Mouse (Mus musculus): ENCODE results near the gene Mprip.
"Not testable (repeated sequence)": the region's sequence is repeated elsewhere in the genome, so short reads cannot be mapped to it uniquely, and the experiment has no call there.

Mprip gene

DNA sequence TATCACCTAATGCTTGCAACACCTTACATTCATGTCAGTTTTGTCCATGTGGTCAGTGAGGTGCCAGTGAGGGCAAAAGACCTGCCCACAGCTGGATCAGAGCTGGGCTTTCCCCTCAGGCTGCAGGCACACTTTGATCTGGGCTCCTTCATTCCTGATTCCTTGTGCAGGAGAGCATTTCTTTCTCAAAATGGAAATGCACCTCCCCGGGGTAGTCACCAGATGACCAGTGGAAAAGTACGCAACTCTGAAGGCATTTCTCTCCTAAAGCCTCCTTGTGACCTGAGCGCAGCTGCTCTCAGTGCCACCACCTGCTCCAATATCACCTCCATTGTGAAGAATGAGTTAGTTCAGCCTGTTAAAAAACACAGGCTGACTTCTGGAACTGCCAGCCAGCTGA is at the start of gene Mprip:
Mprip (plus strand) TSS at position 301 of the 400 bp plus-strand sequence.
- DNase-seq (ENCODE audit: low spot score), result no peak

DNA sequence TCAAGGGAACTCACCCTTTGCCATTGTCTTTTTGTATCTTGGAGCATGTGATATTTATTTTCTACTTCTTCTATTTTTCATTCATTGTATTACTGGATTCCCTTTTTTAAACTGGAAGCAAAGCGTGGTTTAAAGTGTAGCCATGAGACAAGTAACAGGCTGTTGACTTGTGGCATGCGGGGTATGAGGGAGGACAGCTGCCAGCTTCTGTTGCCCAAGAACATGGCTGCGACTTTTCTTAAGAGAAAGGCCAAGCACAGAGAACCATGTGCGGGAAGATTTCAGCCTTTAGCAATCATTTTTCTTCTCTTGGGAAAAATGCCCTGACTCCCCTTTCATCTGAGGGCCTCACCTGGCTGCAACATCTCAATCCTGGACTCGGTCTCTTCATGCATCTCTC is 49.5 kb upstream of the Mprip start:
- DNase-seq (ENCODE audit: low spot score), result no peak

DNA sequence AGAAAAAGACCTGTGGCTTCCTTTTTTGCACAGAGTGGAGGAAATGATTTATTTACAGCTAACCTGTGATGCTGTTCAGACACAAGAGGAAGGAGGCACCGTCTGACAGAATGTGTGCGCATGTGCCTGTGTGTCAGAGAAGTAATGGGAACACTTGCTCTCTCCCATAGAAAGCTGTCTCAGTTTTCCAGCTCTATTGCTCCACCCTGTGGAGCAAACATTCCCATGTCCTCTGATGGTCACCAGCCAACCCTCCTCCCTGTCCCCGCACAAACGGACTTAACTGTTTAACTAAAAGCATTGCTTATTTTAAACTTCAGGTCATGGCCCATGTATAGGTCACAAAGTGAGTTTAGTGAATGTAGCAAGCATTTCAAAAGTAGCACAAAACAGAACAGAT is 47.0 kb upstream of the Mprip start:
- DNase-seq (ENCODE audit: low spot score), result no peak

DNA sequence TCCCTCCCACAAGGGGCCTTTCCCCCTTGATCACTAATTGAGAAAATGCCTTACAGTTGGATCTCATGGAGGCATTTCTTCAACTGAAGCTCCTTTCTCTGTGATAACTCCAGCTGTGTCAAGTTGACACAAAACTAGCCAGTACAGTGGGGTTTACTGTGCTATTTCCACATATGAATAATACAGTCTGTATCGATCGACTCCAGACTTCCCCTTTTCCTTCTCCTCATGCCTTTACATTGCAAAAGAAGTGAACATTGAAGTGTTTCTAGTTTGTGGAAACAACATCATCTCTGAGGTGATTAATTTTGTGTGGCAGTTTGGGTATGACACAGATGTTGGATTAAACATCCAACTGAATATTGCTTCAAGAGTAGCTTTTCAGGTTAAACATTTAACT is 44.1 kb upstream of the Mprip start:
- not testable (repeated sequence) for DNase-seq (ENCODE audit: low spot score)

DNA sequence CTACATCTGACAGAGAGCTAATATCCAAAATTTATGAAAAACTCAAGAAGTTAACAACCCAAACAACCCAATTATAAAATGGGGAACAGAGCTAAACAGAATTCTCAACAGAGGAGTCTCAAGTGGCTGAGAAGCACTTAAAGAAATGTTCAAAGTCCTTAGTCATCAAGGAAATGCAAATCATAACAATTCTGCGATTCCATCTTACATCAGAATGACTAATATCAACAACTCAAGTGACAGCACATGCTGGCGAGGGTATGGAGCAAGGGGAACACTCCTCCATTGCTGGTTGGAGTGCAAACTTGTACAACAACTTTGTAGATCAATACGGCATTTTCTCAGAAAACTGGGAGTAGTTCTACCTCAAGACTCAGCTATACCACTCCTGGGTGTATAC is 38.9 kb upstream of the Mprip start:
- DNase-seq (ENCODE audit: low spot score), result no peak

DNA sequence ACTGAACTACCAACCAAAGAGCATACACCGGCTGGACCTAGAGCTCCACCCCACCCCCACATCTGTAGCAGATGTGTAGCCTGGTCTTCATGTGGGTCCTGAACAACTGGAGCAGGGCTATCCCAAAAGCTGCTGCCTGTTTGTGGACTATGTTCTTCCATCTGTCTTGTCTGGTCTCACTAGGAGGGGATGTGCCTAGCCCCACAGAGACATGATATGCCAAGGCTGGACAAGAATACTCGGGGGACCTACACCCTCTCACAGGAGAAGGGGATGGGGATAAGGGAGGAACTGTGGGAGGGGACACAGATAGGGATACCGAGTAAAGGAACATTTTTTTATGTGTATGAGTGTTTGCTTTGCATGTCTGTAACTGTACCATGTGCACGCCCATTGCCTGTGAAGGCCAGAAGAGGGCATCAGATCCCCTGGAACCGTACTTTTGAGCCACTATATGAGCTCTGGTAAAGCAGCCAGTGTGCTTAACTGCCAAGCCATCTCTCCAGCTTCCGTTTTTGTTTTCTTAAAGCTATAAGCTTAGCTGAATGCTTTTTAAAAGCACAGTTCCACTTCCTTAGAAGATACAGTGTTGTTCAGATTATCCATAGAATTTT is 37.0 kb upstream of the Mprip start:
- DNase-seq (ENCODE audit: low spot score), result peak; percentile 38

DNA sequence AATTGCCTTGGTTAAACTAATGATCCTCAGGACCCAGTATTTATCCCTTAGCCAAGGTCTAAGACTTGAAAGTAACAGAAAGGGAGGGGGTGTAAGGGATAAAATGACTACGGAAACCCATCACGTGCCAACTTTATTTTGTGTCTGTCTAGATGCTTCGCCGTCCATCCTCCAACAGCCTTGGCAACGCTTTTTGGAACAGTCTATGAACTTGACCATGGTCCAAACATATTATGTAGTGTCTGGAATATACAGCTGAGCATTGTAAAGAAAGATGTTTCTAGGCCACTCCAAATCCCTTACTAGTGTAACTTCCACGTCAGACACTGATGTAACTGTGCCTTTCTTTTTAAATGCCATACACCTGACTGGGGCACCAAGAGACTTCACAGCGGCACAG is 34.9 kb upstream of the Mprip start:
- no peak for DNase-seq (ENCODE audit: low spot score)

DNA sequence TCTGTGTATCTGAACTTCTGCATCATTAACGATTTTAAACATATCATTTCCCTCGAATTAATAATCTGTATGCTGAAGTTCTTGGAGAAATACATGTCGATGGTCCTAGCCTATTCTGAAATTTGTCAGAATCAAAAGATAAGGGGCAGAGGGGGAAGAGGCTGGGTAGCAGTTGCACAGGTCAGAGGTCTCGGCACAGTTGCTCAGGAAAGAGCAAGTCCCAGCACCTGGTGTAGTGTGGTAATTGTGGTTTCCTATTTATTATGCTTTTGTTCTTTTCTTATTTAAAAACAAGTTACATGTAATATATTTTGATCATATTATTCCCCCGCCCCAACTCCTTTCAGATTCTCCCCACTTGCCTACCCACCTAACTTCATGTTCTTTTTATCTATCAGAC is 32.9 kb upstream of the Mprip start:
- DNase-seq (ENCODE audit: low spot score), result no peak

DNA sequence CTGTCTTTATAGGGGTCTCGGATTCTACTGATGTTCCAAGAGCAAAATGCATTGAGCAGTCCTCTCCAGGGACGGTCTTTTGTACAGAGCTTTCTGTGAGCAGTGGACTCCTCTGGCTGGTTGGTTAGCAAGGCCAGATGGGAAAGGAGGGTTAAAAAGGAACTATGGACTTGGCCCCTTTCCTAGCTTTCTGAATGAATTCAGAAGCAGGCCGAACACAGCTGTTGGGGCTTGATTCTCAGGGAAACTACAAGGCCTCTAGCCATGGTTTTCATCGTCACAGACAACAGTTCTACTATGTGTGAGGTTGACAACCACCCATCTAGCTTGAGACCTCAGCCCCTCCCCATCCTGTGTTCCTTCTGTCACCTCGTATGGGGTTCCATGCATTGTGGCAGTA is 31.2 kb upstream of the Mprip start:
- no peak for DNase-seq (ENCODE audit: low spot score)

DNA sequence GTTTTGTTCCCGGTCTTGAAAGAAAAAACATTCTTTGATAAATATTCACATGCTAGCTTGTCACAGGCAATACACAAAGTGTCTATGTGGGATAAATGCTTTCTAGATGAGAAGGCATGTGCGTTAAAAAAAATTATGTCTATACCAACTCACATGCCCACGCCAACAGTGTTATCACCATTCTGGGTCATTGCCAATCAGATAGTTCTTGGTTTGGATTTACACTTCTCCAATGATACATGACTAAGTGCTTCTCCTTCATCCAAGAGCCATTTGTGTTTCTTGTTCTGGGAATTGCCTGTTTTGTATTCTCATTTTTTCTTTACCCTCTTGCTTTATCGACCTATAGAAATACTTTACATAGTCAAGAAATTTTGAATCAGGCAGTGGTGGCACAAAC is 29.1 kb upstream of the Mprip start:
- DNase-seq (ENCODE audit: low spot score), result no peak

DNA sequence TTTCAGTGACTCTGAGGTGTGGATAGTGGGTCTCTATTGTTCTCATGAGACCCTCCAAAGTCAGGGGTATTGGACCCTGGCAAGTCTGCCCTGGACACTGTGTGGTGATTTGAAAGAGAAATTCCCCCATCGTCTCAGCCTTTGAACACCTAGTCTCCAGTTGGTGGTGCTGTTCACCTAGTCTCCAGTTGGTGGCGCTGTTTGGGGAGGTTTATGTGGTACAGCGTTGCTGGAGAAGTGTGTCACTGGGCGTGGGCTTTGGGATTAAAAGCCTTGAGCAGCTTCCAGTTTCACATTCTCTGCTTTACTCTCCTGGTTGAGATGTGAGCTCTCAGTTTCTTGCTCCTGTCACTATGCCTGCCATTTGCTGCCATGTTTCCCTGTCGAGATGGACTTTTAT is 28.1 kb upstream of the Mprip start:
- DNase-seq (ENCODE audit: low spot score), result peak; percentile 39

DNA sequence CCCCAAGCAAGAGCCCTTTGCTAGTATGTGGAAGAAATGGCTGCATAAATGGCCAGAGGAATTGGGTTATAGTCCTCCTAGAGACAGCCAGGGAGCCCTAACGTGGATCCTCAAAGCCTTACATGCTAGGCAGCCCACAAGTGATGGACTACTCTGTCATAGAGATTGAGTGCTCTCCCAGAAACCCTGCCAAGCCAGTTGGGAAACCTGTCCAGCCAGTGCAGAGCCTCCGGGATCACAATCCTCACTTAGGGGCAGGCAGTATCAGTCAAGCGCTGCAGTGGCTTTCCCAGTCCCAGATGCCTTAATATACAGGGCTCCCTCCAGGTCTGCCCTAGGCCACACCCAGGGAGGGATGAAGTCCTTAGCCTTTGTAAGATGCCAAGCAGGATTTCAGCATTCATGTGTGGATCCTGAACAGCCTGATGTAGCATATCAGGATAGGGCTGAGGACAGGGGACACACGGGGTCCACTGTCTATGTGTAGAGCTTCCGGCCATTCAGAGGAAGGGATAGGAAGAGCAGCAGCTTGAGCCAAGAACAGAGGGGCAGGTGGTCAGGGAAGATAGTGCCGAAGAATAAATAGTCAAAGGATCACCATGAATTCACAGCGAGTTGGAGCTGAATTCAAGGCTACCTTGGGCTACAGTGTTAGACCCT is 27.0 kb upstream of the Mprip start:
- no peak for DNase-seq (ENCODE audit: low spot score)

DNA sequence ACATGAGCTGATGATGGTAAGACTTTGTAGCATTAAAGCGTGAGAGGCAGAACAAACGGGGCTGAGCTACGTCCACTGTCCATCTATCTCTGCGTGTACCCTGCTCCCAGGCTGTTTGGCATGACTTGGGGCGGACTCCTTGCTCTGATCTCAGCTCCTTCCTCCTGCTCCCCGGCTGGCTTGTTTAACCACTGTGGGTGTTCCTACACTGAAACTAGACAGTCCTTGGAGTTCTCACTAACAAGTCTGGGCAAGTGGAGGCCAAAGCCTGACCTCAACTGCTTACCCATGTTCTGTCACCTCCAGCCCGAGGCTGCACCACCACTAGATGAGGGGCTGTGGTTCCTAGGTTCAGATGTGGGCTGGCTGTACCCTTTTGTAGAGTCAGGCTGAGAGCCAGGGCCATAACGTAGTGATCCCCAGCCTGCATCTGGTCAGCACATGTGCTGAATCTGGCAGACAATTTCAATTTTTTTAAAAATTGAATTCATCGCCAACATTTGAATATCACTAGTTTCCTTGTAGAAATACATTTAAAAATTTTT is 25.8 kb upstream of the Mprip start:
- no peak for DNase-seq (ENCODE audit: low spot score)

DNA sequence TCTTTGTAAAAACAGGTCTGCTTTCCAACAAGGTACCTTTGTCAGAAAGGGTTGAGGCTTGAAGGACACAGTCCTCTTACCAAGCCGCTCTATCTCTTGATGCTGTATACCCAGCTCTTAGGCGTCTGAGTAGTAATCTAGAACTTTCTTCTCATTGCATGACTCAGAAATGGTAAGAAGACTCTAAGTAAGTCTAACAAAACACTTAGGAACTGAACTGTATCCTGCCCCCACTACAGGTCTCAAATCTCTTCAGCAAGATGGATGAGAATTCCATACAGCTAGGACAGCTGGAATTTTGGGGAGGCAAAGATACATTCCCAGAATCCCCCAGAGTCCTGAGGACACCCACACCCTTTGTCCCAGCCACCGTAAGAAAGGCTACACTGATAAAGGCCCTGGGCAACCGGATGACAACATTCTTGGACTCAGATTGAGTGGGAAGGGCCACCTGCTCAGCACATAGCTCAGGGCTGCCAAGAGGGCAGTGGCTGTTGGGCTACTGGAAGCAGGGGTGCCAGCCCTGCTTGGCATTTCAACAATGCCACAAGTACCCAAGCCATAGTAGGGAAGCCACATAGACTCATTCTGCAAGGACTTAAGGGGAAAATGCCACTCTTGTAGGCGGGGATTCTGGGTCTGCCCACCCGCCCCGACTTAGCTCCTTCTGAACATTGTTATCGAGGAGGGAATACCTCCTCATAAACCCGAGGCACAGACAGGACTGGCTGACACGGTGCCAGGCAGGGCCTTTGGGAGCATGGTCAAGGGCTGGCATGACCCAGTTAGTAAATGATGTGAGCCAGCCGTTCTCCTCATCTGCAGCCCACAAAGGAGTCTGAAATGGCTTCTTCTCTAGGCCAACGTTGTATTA is 25.0 kb upstream of the Mprip start:
- DNase-seq (ENCODE audit: low spot score), result no peak

DNA sequence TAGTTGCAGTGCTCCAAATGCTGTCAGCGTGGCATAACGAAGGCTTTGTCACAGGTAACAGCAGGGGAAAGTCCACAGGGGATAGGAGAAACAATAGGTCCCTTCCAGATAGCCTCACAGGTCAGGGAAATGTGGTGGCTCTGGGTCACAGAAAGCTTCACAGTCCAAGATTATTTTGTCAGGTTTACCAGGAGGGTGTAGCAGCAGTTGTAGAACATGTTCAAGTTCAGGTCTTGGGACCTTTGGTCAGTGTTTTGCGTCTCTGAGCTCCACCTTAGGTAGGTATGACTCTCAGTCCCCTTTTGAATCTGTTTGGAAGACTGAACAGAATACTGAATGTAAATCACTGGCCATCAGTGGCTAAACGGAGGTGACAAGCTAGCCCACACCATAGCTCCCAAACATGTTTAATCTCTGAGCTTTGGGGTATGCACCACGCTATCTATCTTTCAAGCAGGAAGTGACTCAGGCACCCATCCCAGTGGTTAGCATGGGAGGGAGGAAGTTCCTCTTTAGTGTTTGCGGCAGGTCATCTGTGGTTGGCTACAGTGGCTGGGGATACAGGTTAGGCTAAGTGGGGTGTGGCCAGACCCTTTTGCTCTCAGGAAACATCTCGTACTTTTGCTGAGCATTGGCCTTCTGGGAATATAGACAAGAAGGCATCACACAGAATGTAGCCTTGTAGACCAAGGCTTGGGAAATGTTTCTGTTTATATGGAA is 24.2 kb upstream of the Mprip start:
- no peak for DNase-seq (ENCODE audit: low spot score)

DNA sequence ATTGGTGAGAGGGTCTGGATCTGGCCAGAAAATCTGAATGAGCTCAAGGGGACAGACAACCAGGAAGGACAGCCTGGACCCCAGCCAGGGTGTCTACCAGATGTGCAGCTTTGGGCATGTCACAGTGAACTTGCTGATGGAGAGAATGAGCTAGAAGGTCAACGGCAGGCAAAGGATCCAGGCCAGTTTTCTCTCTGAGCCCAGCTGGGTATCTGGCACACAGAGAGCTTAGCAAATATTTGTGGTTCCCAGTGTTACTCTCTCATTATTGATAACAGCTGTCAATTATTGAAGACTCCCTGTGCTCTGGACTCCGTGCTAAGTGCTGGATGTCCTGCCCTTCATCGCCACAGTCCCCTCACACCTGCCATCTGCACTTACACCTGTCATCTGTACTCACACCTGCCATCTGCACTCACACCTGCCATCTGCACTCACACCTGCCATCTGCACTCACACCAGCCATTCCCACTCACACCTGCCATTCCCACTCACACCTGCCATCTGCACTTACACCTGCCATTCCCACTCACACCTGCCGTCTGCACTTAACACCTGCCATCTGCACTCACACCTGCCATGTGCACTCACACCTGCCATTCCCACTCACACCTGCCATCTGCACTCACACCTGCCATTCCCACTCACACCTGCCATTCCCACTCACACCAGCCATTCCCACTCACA is 21.0 kb upstream of the Mprip start:
- DNase-seq (ENCODE audit: low spot score), result no peak

DNA sequence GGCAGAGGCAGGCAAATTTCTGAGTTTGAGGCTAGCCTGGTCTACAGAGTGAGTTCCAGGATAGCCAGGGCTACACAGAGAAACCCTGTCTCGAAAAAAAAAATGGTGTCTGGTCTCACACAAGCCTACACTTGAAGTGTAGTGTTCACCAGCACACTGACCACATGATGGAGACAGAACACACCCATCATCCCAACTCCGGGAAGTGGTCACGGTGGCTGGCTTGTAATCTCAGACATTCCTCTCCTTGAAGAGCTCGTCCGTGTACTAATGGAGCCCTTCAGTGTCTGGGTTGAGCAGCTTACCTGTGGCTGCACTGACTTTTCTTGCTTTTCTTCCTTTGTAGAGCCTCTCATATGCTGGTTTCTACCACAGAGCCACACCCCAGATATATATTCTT is 19.9 kb upstream of the Mprip start:
- no peak for DNase-seq (ENCODE audit: low spot score)

DNA sequence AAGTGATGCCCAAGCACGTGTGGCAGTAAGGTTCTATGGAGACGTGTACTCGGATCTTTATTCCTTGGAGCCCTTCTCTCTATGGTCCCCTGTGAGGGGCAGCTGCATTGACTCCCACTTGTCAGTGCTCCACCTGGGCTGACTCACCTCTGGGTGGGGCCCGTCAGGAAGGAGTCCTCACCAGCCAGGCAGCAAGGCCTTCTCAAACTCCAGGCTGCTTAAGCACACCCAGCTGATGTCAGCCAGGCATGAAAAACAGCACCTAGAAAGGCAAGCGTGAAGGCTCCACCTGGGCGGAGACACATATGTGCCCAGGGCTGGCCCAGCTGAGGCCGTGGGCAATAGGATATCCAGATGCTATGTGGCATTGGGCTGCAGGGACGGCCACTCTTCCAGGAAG is 18.7 kb upstream of the Mprip start:
- DNase-seq (ENCODE audit: low spot score), result no peak

DNA sequence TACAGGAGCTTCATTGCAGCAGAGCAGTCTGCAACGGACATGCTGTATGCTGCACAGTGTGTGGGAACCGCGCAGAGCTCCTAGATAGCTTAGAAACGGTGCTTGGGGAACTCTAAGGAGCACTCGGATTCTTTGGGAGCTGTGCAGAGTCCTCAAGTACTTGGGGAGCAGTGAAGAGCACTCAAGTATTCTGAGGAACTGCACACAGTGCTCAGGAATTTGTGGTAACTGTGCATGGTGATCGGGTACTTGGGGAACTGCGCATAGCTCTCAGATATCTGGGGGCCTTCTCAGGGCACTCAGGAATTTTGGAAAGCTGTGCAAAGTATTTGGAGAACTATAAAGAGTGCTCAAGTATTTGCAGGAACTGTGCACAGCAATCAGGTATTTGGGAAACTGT is 16.1 kb upstream of the Mprip start:
- DNase-seq (ENCODE audit: low spot score), result no peak

DNA sequence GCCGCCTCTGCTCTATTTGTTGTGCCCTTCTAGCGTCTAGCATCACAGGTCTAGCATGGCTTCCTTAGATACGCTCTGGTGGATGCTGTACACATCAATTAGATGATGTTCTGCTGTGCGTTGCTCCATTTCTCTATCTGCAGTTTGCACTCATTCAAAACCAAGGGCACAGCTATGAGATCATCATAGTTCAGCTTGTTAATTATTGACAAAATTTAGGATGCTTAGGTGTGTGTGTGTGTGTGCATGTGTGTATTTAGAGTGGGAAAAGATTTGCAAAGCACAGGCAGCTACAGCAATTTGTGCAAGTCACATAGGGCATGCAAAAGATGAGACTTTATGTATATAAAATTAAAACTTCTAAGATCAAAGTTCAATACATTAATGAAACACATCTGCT is 12.0 kb upstream of the Mprip start:
- DNase-seq (ENCODE audit: low spot score), result no peak

DNA sequence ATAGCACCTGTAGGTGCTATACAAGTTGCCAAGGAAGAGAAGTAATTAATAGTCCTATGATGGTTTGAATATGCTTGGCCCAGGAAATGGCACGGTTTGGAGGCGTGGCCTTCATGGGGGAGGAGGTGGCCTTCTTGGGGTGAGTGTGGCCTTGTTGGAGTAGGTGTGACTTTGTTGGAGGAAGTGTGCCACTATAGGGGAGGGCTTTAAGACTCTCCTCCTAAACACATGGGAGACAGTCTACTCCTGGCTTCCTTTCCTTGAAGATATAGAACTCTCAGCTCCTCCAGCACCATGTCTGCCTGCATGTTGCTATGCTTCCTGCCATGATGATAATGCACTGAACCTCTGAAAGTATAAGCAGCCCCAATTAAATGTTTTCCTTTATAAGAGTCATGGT is 8.1 kb upstream of the Mprip start:
- DNase-seq (ENCODE audit: low spot score), result peak; percentile 37

DNA sequence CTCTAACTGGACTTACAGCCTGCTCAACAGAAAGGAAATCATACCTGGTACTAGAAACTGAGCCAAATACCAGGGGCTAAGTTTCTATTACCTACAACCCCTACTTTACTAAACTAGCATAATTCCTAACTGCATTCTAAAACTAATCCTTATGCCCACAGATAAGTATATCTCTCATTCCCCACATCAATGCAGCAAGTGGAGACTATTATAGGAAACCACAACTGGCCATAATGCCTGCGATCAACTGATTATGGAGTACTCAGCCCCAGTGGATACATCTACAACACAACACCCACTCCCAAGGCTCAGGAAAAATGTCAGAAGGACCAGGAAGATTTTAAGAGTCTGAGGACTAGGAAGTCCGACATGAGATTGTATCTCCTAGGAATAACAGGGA is 7.6 kb upstream of the Mprip start:
- DNase-seq (ENCODE audit: low spot score), result no peak

Data from T-cell, adult 2 months (primary cell).